Mouse (Mus musculus) NIH3T3 (cell line): ENCODE measurements around the gene Ankrd33.

Experiments used
- DNase-seq: peaks from one replicate; pipeline ENCODE4 v3.0.0-alpha.2; 2012; ENCODE audit warnings: low read depth

The Ankrd33 gene

DNA sequence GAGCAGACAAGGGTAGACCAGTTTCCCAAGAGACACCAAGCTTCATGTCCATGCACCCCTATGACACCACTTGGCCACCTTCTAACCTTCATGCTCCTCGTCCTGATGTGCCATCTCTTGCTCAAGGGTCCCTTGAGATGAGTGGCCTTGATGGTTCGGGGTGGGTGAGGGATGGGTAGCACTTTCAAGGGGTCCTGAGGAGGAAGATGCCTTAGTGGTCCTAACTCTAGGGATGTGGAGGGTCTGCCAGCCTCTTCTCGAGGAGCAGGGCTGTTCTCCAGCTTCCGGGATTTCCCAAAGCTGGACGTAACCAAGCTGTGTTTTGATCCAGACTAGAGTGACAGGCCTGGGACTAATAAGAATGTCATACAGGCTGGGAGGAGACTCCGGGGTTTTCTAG is 10.0 kb downstream of the Ankrd33 start:
- DNase-seq, result no peak

- peak; percentile 49 for DNase-seq
Measured at GRCm38 (mm10) chr15:101126876-101127544, 11.5 kb downstream of the Ankrd33 start.

DNA sequence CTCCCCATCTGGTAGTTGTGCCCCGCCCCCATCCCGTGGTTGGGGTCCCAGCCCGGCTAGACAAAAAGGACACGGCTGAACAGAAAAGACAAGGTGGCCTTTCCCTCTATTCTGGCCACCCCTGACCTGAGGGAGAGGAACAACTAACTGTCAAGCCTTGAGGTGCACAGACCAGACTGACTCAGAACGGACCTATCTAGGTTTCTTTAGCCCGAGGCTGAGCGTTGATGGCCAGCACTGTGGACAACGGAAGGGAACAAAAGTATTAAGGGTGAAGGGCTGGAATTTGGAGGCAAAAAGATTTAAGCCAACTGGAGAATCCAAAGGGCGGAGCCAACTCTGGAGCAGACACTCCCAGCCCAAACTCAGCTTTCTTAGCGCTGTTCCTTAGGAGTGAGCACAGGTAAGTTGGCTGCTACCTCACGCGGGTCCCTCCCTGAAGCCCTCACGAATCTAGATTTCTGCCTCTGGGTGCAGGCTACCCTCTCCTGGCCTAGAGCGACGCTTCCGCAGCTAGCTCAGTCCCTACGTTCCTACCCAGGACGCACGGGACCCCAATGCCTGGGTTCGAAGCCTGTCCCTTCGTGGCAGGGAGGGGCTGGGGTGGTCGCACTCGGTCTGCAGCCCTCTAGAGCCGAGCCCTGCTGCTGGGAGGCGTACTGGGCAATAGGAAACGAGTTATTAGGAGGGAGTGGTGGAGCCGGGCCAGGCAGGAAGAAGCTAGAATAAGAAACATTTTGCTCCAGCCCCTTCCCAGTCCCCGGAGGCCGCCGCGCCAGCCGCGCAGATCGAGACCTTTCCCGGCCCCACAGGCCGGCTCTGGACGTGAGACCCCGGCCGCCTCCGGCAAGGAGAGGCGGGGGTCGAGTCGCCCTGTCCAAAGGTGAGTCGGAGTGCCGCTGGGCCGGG is 12.9 kb downstream of the Ankrd33 start, which contains the start of gene Acvrl1:
TSS of gene Acvrl1 (plus strand) at position 342 of the 909 bp plus-strand sequence.
- DNase-seq, result no peak

GRCm38 (mm10) chr15:101129412-101129811 is 13.9 kb downstream of the Ankrd33 start:
- no peak for DNase-seq

GRCm38 (mm10) chr15:101131498-101131897 is 15.9 kb downstream of the Ankrd33 start:
- no peak for DNase-seq

DNA sequence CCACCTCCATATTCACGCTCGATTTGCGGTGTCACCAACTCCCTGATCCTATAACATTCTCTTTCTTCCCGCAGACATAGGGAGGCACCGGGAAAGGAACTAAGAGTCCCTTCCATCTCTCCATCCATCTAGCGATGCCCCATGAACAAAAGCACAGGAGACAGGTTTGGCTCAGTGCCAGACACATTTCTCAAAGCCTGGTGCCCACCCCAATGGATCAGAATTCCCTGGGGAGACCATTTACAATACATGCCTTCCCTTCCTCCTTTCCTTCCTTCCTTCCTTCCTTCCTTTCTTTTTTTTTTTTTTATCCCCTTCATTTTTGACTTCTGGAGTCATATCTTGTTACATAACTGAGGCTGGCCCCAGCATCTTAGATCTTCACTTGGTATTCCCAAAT is 16.5 kb downstream of the Ankrd33 start:
- DNase-seq, result no peak

DNA sequence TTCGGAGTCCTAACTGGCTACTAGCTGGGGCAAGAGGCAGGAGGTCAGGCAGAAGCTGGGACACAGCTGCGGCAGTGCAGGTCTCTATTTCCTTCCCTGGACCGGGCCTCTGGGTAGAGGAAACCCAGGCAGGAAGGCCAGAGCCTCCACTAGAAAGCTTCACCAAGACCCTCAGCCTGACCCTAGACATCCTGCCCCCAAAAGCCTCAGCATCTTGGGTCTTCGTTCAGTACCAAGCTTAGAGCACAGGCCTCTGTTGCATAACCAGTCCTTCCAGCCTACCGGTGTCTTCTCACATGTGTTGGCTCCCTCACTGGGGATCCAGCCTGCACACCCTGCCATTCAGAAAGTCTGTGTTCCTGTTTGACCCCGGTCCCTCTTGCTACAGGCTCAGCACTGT is 17.2 kb downstream of the Ankrd33 start:
- DNase-seq, result no peak

GRCm38 (mm10) chr15:101133993-101134704 is 18.6 kb downstream of the Ankrd33 start:
- DNase-seq, result no peak

DNA sequence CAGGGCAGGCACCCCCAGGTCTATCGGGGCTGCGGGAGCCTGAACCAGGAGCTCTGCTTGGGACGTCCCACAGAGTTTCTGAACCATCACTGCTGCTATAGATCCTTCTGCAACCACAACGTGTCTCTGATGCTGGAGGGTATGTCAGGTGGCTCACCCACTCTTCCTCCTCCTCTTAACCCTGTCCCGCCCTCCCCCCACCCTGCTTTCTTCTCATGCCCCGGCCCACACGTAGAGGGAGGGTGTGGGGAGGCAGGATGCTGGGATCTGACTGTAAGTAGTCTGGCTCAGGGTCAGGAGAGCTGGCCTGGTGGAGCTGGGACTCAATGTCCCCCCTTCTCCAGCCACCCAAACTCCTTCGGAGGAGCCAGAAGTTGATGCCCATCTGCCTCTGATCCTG is 19.9 kb downstream of the Ankrd33 start:
- no peak for DNase-seq

- DNase-seq, result no peak
Measured at GRCm38 (mm10) chr15:101137455-101137854, 21.9 kb downstream of the Ankrd33 start.

DNA sequence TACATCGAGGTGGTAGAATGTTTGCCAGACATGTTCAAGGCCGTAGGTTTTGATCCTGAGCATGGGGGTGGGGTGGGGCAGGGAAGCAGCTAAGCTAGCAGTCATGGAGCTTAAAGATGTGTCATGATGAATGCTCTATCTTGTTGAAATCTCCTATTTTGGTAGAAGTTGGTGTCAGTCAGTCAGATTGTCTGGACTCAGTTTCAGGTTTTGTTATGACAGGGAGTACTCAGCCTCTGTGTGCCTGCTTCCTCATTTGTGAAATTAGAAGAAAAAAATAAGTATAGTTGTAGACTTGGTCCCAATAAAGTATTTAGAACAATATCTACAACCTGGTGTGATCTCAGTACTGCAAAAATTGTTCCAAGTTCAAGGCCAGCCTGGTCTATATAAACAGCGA is 23.1 kb downstream of the Ankrd33 start:
- no peak for DNase-seq

GRCm38 (mm10) chr15:101139885-101140284 is 24.3 kb downstream of the Ankrd33 start:
- no peak for DNase-seq

DNA sequence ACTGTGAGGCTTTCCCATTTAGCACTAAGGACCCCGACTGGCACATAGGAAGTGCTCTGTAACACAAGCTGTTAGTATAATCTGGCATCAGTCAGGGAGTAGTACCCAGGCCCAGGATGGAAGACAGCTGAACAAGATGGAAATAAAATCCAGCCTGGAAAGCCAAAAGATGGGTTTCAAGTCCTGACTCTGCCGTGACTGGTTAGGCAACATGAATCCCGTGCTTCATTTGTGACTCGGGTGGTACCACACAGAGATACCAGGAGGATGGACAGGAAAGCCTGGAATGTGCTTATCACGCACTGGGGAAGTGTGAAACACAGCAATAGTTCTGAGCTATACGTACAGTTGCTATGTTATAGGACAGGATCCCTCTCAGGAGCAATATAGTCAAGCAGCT is 25.0 kb downstream of the Ankrd33 start:
- no peak for DNase-seq

DNA sequence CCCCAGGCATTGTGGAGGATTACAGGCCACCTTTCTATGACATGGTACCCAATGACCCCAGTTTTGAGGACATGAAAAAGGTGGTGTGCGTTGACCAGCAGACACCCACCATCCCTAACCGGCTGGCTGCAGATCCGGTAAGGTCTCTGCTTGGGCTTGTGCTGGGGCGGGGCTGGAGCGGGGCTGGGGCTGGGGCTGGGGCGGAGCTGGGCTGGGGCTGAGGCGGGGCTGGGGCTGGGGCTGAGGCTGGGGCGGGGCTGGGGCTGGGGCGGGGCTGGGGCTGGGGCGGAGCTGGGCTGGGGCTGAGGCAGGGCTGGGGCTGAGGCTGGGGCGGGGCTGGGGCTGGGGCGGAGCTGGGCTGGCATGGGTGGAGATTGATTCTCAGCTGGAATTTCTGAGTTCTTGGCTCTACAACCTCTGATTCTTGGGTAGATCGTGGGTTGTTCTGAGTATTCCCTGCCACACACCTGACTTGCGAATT is 25.5 kb downstream of the Ankrd33 start:
- DNase-seq, result peak; percentile 63

- DNase-seq, result no peak
Measured at GRCm38 (mm10) chr15:101142672-101143071, 27.1 kb downstream of the Ankrd33 start.

GRCm38 (mm10) chr15:101143494-101143893 is 27.9 kb downstream of the Ankrd33 start:
- DNase-seq, result peak; percentile 77

DNA sequence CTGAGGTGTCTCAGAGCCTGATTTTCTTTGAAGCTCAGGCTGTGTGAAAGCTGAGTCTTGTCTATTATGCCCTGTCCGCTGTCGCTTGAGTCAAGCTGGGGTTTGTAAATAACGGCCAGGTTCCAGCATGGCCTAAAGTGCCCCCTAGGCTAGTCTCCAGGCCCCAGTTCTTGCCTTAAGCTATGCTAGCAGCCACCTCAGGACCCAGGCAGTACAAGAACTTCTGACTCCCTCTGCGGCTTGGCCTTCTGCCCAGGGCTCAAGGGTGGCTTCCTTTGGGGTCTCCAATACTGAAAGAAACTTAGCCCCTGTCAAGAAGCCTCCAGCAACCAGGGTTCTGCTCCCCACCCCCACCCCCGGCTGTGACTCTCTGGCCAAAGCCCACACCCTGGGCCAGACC is 28.6 kb downstream of the Ankrd33 start:
- DNase-seq, result no peak

GRCm38 (mm10) chr15:101144779-101145178 is 29.2 kb downstream of the Ankrd33 start:
- no peak for DNase-seq

GRCm38 (mm10) chr15:101145424-101146099 is 30.0 kb downstream of the Ankrd33 start:
- peak; percentile 89 for DNase-seq

- no peak for DNase-seq
Measured at GRCm38 (mm10) chr15:101146100-101146965, 30.8 kb downstream of the Ankrd33 start.
